Mouse (Mus musculus) lung, postnatal 25 days (tissue): ENCODE results near the gene Fnip1.

Experiments used
- DNase-seq: peaks from one replicate; pipeline ENCODE4 v3.0.0; 2022; ENCODE audit warnings: low spot score

Fnip1 gene

DNA sequence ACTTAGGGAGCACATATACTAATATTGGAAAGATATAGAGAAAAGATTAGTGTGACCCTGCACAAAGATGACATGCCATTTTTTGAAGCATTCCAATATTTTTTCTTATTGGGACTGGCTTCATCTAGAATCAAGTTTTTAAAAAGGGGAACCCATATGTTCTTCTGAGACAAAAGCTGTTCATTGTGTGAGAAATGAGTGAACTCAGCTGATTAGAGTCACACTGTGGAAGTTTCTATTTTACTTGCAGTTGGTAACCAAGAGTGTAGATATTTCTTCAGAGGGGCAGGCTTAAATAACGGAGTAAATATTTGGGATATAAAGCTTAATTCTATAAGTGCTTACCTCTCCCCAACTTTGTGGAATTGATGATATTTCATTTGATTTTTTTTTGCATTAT, 20.2 kb downstream of the Fnip1 start:
- no peak for DNase-seq

DNA sequence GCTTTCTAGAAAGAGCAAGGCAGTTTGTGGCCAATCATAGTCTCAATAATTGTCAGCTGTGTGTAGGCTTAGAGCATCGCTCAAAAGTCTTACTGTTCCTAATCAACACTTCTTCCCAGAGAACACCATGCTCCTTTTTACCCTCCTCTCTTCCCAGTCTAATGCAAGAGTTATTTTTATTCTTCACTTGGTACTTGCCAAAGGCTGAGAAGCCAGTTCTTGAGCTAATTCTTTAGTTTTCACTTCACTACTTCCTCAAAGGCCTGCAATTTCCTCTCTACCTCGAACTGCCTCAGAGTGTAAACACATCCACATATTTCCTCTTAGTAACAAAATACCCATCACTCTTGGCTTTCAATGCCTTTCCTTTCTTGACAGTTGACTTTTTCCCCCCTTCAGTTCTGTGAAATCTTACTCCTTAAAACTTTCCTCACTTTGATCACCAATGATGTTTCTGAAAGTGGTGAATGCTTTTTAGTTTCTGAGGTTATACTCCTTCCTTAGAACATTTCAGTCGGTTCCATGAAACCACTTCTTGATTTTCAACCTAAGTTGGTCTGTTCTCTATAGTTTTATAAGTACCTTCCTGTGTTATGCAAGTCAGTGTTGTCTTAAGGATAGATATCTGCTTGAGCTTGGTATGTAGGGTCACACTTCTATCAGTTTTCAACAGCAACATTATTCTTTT, 26.7 kb downstream of the Fnip1 start:
- peak; percentile 48 for DNase-seq

DNA sequence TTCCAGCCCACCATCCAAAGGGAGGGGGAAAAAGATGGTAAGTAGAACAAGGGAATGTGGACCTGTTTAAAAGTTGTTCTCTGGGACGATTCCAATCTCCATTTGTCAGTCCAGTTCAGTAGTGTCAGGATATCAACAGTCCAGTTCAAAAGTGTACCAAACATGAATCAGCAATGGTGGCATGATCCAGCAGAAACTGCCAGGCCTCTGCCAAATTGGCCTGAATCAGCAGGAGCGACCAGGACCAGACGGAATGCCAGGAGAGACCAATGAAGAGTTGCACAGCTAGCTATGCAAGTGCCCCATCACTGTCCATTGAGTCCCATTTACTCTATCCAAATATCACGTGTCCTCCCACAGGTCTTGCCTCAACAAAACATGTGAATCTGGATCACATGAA, 34.2 kb downstream of the Fnip1 start:
- DNase-seq = no peak

DNA sequence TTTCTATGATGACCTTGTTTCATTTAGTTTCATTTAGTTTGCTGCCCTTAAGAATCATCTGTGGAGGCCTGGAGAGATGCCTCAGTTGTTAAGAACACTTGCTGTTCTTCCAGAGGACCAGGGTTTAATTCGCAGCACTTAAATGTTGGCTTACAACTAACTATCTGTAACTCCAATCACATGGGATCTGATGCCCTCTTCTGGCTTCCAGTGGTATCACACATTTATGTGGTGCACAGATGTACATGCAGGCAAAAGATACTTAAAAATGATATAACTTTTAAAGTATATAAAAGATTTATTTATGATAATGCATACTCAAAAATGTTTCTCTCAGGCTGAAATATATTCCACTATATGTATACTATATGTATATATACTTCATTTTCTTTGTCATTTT, 40.4 kb downstream of the Fnip1 start:
- no peak for DNase-seq

DNA sequence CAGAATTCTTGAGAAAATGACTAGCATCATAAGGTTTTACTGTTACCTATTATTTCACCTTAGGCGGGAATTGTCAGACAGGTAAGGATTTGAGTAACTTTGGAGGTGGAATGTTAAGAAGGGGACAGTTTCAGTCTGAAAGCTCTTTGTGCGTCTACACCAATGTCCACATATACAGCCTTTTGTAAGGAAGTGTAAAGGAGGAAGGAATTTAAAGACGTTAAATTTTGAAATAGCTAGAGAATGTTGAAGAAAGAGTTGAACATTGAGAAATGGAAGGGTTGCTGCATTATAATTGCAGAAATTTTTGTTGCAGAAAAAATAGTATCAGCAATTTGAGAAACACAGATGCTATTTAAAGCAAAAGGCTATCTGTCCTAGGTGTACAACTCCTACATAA, 48.0 kb downstream of the Fnip1 start:
- DNase-seq = no peak

DNA sequence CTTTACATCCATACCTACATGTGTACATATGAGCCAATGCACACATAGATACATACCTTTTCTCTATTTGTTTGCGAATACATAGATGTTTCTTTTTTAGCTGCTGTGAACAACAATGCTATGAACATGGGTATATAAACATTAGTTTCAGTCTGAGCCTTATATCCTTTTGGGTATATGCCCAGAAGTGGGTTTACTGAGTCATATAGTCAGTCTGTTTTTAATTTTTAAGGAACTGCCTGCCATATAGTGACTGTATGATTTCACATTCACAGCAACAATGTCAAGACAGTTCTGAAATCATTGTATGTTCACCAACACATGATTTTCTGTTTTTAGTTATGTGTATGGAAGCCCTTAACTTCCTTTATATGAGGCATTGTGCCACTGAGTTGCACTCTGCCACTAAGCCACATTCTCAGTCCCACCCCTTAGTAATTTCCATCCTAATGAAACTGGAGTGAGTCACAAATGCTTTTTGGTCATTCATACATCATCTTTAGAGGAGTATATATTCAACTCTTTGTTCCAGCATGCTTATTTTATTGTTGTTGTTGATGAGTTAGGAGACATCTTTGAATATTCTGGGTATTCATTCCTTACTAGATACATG, 54.1 kb downstream of the Fnip1 start:
- no peak for DNase-seq

DNA sequence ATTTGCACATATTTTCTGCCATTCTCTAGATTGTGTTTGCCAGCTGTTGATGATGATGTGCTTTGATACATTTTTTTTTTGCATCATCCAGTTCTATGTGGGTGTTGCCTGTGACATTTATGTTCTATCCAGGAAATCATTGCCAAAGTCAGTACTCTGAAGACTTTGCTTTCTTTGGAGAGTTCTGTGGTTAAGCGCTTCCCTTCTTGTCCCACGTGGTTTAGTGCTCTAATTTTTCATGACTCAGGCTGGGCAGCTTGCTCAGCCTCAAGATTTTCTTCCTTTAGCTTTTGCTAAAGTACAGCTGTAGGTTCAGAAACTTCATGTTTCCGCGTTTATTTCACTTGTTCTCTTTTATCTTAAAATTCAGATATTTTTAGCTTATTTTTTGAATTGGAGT, 54.6 kb downstream of the Fnip1 start:
- DNase-seq = peak; percentile 24

DNA sequence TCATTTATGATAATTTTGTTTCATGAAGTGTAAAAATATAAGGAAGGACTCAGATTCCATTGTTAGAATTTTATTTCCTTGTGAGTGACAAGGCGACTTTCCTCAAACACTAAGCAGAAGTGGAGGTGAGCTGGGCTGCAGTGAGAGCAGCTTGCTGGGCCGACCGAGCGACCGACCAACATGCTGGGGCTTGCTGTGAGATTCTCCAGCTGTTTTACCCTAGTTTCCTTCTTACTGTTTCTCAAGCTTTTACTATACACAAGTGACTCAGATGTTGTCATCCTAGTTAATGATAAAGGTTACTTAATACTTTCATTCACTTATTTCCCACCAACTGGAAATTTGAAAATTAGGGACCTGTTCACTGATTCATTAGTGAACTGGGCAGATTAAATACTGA, 61.8 kb downstream of the Fnip1 start:
- DNase-seq = no peak

DNA sequence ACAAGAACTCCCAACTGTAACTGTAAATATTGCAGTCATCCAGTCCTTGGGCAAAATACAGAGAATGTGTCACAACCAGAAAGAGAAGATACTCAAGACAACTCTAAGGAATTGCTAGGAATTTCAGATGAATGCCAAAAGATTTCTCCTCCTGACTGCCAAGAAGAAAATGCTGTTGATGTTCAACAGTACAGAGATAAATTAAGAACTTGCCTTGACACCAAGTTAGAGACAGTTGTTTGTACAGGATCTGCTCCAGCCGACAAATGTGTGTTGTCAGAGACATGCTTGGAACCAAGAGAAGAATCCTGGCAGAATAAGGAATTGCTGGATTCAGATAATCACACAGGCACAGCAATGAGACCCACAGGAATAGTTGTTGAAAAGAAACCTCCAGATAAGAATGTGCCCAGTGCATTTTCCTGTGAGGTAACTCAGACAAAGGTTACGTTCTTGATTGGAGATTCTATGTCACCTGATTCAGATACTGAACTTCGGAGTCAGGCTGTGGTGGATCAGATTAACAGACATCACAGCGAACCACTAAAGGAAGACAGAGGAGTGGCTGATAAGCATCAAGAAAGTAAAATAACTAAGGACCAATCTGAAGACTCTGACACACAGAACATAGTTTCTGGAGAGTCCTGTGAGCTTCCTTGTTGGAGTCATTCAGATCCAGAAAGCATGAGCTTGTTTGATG, 64.7 kb downstream of the Fnip1 start:
- peak; percentile 28 for DNase-seq

DNA sequence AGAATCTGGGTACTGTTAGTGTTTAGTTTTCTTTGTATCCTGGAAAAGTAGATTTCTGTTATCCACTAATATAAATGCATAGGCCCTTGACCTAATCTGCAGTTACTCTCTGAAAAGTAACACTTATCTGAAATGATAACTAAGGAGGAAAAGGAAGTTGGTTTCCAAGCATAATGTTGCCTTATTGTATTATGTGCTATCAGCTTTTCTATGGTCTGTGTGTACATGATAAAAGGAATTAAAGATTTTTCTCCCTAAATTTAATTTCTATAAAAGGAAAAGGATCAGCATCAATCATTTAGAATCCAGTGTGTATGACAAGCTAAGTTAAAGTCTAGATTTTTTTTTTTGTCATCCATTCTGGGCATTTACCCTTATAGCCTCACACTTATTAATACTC, 75.6 kb downstream of the Fnip1 start:
- DNase-seq = no peak

DNA sequence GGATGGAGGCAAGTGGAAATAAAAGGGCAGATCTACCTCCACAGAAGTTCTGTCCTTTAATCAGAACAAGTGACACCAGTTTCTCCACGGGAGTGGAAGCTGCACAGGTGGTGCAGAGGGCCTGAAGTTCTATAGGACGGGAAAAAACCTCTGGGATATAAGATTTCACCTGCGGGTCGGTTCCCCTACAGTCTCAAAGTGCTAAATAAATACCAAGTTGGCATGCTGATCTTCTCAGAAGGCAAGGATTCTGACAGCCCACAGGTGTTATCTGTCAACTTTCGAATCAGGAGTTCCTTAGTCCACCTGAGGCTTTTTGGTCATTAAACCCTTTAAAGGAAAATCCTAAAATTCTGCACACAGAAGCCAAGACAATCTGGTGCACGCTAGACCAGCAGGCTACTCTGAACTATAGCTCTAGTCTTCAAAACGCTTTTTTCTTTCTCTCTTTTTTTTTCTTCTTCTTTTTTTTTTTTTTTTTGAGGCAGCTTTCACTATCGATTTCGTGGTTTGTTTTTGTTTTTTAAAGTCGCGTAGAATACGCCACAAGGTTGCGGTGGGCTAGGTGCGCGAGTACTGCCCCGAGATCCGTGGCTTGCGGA, 84.0 kb downstream of the Fnip1 start:
- DNase-seq = no peak

DNA sequence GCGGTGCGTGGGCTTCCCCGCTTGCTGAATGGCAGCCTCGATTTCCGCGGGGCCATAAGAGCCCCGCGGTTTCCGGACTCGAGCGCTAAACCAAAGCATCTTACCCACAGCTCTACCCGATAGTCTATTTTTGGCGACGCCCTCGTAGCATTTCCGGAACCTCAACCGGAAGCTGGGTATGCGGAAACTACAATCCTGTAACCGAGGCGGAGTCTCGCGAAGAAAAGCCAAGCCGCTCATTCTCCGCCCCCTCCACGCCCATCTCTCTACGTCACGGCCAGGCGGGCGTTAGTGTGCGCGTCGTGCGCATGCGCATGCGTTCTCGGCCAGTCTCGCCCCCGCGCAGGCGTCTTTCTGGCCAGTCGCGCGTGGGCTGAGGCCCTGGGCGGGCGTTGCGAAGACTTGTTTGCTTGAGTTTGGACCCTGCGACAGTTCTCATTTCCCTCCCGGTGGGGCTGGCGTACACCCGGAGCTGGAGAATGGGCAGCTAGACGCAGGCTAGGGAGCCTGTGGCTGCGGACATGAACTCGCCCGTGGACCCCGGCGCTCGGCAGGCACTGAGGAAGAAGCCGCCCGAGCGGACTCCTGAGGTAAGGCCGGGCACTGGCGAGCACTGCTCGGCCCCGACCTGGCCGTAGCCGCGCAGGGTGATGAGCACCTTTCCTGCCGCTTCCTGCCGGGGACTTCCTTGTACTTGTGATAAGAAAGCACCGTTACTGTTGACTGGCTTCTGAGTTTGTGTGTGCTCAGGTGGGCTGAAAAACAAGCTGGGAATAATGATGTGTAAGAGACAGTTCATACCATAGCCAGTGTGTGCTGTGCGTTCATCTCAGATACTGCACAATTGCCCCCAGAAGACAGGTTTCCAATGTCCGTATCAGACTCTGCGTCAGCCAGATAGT, 84.8 kb downstream of the Fnip1 start, which contains the start of gene Rapgef6:
TSS of gene Rapgef6 (plus strand) at position 319 of the 902 bp plus-strand sequence.
- peak; percentile 99 for DNase-seq

DNA sequence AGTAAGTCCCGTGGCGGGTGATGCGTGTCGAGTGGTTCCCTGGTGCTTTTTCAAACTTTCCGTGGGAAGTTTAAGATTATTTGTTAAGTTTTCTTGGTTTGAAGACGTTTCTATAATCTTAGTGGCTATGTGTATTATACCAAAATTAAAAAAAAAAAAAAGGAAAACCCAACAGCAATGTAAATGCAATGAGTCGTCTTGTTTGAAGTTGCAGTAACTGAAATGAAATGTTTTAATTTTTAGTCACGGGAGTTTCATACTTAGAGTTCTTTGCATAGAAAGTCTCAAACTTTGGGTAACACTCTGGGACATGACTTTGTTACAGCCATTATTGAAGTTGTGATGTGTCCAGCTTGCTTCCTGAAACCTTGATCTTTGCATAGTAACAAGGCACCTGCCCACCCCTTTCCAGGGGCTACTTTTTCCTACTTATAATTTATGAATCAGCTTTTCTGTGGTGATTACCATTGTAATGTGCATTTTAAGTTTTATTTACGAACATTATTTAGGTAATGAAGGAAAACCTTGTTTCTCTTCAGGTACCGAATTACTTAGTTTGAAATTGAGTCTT, 85.5 kb downstream of the Fnip1 start:
- no peak for DNase-seq

DNA sequence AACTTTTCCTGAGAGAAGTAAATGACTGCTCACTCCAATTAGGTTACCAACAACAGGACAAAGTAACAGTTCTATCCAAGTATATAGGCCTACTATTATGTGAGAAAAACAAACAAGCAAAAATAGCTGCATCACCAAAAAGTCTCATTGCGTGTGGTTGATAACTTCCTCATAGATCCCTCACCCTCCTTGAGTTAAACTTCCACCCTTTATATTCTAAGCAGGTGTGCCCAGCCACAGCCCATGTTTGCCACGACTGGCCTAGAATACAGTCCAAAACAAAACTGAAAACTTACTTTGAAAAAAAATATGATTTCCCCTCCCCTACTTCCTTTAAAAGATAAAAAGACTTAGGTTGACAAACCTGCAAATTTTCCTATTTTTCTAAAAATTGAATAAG, 90.0 kb downstream of the Fnip1 start:
- DNase-seq = no peak

DNA sequence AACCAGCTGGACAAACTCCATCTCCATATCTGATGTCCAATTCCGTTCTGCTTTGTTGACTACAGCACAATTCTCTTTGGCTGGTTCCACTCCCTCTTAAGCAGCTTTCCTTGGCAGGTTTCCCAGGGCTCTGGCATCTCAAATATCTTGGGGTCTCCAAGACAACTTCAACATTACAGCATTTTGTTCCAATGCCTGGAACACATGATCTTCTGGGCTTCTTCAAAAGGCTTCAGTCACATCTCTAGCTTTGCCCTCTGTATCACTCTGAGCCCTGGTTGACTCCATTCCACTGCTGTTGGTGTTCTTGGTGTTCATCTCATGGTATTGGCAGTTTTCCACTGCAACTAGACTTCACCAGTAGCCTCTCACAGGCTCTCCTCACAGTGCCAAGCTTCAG, 92.4 kb downstream of the Fnip1 start:
- peak; percentile 73 for DNase-seq

DNA sequence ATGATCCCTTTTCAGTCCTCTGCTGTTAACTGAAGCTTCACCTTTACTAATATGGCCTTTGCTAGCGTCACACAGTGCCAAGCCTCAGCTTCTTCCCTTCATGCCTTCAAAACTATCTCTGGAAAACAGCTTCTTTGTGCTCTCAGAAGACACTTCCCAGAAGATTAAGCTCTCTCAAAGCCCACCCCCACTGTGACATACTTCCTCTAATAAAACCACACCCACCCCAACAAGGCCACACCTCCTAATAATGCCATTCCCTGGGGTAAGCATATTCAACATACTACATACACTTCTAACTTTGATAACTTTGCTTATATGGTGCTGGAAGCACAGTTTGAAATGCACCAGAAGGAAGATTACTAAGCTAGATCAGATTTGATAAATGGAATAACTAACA, 92.9 kb downstream of the Fnip1 start:
- DNase-seq = no peak

DNA sequence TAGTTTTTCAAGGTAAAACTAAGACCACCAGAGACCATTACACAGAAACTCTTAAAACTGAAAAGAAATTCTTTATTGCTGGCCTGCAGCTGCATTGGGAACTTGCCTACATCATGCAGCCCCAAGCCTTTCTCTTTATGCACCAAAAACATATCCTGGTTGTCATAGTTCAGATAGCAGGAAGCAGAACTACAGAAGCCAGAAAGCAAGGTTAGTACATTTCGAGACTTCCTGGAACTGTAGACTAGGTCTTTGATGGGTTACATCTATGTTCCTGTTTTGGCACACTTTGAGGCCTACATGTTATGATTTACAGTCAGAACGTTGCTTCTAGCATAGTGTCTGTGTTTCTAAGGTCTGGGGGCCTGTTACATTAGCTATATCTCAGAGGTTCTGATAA, 95.8 kb downstream of the Fnip1 start:
- DNase-seq = peak; percentile 43

DNA sequence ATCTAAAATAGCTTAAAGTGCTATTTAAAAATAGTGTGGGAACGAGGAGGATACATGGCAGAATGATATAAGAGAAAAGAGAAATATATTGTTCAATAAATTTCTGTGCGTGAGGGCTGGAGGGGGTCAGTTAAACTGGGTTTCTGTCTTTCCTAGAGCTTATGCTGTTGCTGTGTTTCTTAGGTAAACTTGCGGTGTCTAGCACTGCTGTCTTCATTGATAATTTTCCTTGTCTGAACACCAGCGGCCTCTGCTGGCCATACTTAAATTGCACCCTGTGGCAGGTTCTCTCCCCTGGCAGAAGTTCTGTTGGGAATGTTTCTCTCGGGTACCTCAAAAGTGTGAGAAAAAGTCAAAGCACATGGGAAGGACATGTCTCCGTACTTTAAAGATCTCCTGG, 96.9 kb downstream of the Fnip1 start:
- DNase-seq = peak; percentile 82

DNA sequence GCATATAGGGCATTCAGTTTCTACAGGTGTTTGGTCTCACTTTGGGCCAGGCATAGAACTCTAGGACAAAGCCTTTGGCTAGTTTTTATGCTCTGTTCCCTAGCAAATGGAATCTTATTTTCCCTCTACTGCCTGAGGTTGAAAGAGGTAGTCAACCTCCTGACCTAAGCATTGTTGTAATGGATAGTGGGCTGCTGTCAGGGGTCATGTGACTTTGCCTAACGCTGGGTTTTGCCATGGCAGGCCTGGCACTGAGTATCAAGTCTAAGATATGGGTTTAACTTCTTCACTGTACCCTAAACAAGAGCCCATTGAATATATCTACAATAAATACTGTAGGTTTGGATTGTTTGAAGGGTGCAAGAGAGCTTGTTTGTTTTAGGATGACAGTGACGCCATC, 101.0 kb downstream of the Fnip1 start:
- no peak for DNase-seq

DNA sequence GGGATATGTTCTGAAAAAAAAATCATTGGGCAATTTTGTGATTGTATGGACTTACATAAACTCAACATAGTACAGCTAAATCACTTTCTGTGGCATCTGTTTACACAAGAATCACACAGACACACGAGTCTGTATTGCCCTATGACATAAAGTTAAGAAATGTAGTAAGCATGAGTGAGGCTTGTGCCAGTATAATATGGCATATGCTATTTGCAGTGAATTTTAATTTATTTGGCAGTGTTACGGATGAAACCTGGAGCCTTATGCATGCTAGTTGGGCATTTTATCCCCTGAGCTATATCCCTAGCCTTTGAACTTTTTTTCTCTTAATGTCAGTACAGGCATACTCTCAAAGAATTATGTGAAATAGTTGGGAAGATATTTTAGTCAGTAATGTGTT, 101.5 kb downstream of the Fnip1 start:
- no peak for DNase-seq

DNA sequence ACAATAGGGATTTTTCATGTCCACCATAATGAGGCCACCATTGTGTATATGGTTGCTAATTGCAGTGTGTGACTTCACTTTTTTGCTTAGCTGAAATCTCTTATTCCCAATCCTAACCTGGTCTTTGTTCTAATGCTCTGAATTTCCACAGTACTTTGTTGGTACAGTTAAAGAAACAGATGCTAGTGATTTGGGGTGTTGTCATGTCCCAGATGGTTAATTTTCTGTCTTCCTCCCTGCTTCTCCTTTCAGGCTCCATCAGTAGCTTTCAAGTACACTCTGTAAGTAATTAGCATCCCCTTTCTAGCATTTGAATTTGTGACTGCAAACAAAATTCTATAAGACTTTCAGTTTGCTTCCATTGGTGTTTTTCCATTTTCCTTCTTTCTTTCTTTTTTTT, 102.3 kb downstream of the Fnip1 start:
- no peak for DNase-seq

DNA sequence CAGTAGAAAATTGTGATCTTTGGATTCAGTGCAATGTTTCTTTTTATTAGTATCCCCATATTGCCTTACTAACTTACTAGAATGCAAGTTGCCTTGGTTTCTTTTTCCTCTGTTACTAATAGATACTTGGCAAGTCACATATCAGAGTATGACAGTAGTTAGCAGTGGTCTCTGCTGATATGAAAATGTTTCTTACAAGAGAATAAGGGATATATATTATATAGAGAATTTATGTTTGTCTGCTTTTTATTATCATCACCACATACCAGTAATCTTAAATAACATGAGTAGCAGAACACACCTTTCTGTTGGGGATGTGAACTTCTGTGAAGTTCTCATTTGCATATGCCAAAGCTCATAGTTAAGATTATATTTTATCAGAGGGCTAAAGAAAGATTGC, 104.4 kb downstream of the Fnip1 start:
- DNase-seq = no peak
